Mouse (Mus musculus): ENCODE data around the gene Nup85. TPM values are rescaled to one million over a fixed set of nuclear protein-coding genes. Genes with fewer than 3 reads are reported as not detected.

The Nup85 gene
- total and polyA plus RNA-seq, 3 experiments, result 28.9 to 46.0 (median 32.5) TPM

GRCm38 (mm10) chr11:115632247-115632646 is 68.0 kb downstream of the Nup85 start:
- DNase-seq, result no peak

GRCm38 (mm10) chr11:115632862-115633261 is 68.6 kb downstream of the Nup85 start:
- no peak for DNase-seq

Other genes with a start within 250 kb of the Nup85 start
- under 1 TPM; 0.49 to 0.69 TPM for gene Ush1g, start 242.4 kb upstream of the Nup85 start, total RNA-seq (2021)
- gene Ush1g, start 242.4 kb upstream of the Nup85 start, polyA plus RNA-seq (2012; rRNA removed), result 0.50 and 0.52 TPM in 2 replicates
- not detected for gene Otop3, start 229.7 kb upstream of the Nup85 start, total RNA-seq (2021)
- gene Otop3, start 229.7 kb upstream of the Nup85 start, polyA plus RNA-seq (2012; rRNA removed), result 0.07 TPM in 1 of 2 replicates, not detected in the other
- gene Hid1, start 196.7 kb upstream of the Nup85 start, total RNA-seq (2021), result 10 to 100 TPM; 23.8 to 25.0 TPM
- 27.1 and 27.3 TPM in 2 replicates for gene Hid1, start 196.7 kb upstream of the Nup85 start, polyA plus RNA-seq (2012; rRNA removed)
- 100 to 1,000 TPM in 1 of 2 experiments, 10 to 100 TPM in 1; 67.8 to 169 TPM for gene Cdr2l, start 182.5 kb upstream of the Nup85 start, total RNA-seq (2021)
- 63.0 and 75.9 TPM in 2 replicates for gene Cdr2l, start 182.5 kb upstream of the Nup85 start, polyA plus RNA-seq (2012; rRNA removed)
- 100 to 1,000 TPM; 163 to 165 TPM for gene Mrpl58, start 160.7 kb upstream of the Nup85 start, total RNA-seq (2021)
- gene Mrpl58, start 160.7 kb upstream of the Nup85 start, polyA plus RNA-seq (2012; rRNA removed), result 96.1 and 100 TPM in 2 replicates
- 100 to 1,000 TPM; 734 to 761 TPM for gene Atp5h, start 144.5 kb upstream of the Nup85 start, total RNA-seq (2021)
- 14.2 and 14.9 TPM in 2 replicates for gene Atp5h, start 144.5 kb upstream of the Nup85 start, polyA plus RNA-seq (2012; rRNA removed)
- 10 to 100 TPM; 52.1 to 72.0 TPM for gene Kctd2, start 144.3 kb upstream of the Nup85 start, total RNA-seq (2021)
- 62.9 and 80.0 TPM in 2 replicates for gene Kctd2, start 144.3 kb upstream of the Nup85 start, polyA plus RNA-seq (2012; rRNA removed)
- under 1 TPM; 0.14 to 0.52 TPM for gene Trim80, start 123.9 kb upstream of the Nup85 start, total RNA-seq (2021)
- 0.55 and 0.59 TPM in 2 replicates for gene Trim80, start 123.9 kb upstream of the Nup85 start, polyA plus RNA-seq (2012; rRNA removed)
- gene Slc16a5, start 102.0 kb upstream of the Nup85 start, total RNA-seq (2021), result under 1 TPM in 1 of 2 experiments, not detected in 1; 0.26 TPM
- gene Slc16a5, start 102.0 kb upstream of the Nup85 start, polyA plus RNA-seq (2012; rRNA removed), result 0.32 TPM in 1 of 2 replicates, not detected in the other
- 10 to 100 TPM in 1 of 2 experiments, 1 to 10 TPM in 1; 6.3 to 11.5 TPM for gene Armc7, start 88.8 kb upstream of the Nup85 start, total RNA-seq (2021)
- 17.1 and 17.8 TPM in 2 replicates for gene Armc7, start 88.8 kb upstream of the Nup85 start, polyA plus RNA-seq (2012; rRNA removed)
- 100 to 1,000 TPM; 124 to 154 TPM for gene Nt5c, start 72.6 kb upstream of the Nup85 start, total RNA-seq (2021)
- 68.4 and 73.4 TPM in 2 replicates for gene Nt5c, start 72.6 kb upstream of the Nup85 start, polyA plus RNA-seq (2012; rRNA removed)
- 100 to 1,000 TPM in 1 of 2 experiments, 10 to 100 TPM in 1; 71.8 to 109 TPM for gene Jpt1, start 50.0 kb upstream of the Nup85 start, total RNA-seq (2021)
- gene Jpt1, start 50.0 kb upstream of the Nup85 start, polyA plus RNA-seq (2012; rRNA removed), result 100 and 102 TPM in 2 replicates
- gene Sumo2, start 28.2 kb upstream of the Nup85 start, total RNA-seq (2021), result 100 to 1,000 TPM; 241 to 251 TPM
- gene Sumo2, start 28.2 kb upstream of the Nup85 start, polyA plus RNA-seq (2012; rRNA removed), result 15.9 and 18.9 TPM in 2 replicates
- 100 to 1,000 TPM in 1 of 2 experiments, 10 to 100 TPM in 1; 99.9 to 121 TPM for gene Mrps7, start 39.5 kb downstream of the Nup85 start, total RNA-seq (2021)
- gene Mrps7, start 39.5 kb downstream of the Nup85 start, polyA plus RNA-seq (2012; rRNA removed), result 31.8 and 33.5 TPM in 2 replicates
- 10 to 100 TPM; 21.8 to 38.7 TPM for gene Gga3, start 39.6 kb downstream of the Nup85 start, total RNA-seq (2021)
- 22.6 and 38.9 TPM in 2 replicates for gene Gga3, start 39.6 kb downstream of the Nup85 start, polyA plus RNA-seq (2012; rRNA removed)
- 100 to 1,000 TPM in 1 of 2 experiments, 10 to 100 TPM in 1; 92.5 to 170 TPM for gene Mif4gd, start 48.5 kb downstream of the Nup85 start, total RNA-seq (2021)
- gene Mif4gd, start 48.5 kb downstream of the Nup85 start, polyA plus RNA-seq (2012; rRNA removed), result 182 and 243 TPM in 2 replicates
- gene Slc25a19, start 63.9 kb downstream of the Nup85 start, total RNA-seq (2021), result 100 to 1,000 TPM; 117 to 132 TPM
- 156 and 170 TPM in 2 replicates for gene Slc25a19, start 63.9 kb downstream of the Nup85 start, polyA plus RNA-seq (2012; rRNA removed)
- 100 to 1,000 TPM; 136 to 162 TPM for gene Grb2, start 144.2 kb downstream of the Nup85 start, total RNA-seq (2021)
- gene Grb2, start 144.2 kb downstream of the Nup85 start, polyA plus RNA-seq (2012; rRNA removed), result 41.2 and 50.8 TPM in 2 replicates
- gene Tmem94, start 201.0 kb downstream of the Nup85 start, total RNA-seq (2021), result 10 to 100 TPM; 70.6 to 85.9 TPM
- gene Tmem94, start 201.0 kb downstream of the Nup85 start, polyA plus RNA-seq (2012; rRNA removed), result 158 and 165 TPM in 2 replicates
- gene Caskin2, start 249.2 kb downstream of the Nup85 start, total RNA-seq (2021), result 10 to 100 TPM; 53.7 to 64.2 TPM
- 110 and 114 TPM in 2 replicates for gene Caskin2, start 249.2 kb downstream of the Nup85 start, polyA plus RNA-seq (2012; rRNA removed)